Mouse (Mus musculus) forebrain, embryonic 10.5 days (tissue): ENCODE measurements around the gene Hmbs. TPM values are rescaled to one million over a fixed set of nuclear protein-coding genes. Genes with fewer than 3 reads are reported as not detected.
A peak's percentile ranks its signal among the peaks of the same experiment; 100 is the strongest.
"Not testable (repeated sequence)": the region's sequence is repeated elsewhere in the genome, so short reads cannot be mapped to it uniquely, and the experiment has no call there.

Experiments used
- DNase-seq: peaks from one replicate; pipeline ENCODE4 v3.0.0-alpha.2; 2017; ENCODE audit warnings: low spot score; ENCODE audit errors: extremely low spot score
- H3K27ac ChIP-seq: fragments of 300-500 bp; sonication (generic); 2 replicates; pipeline ENCODE4 v1.5.1; 2016; ENCODE audit warnings: mild to moderate bottlenecking
- H3K27me3 ChIP-seq: fragments of 300-500 bp; sonication (generic); 2 replicates; pipeline ENCODE4 v1.6.1; 2016; ENCODE audit warnings: mild to moderate bottlenecking; ENCODE audit not compliant: poor library complexity, severe bottlenecking
- H3K36me3 ChIP-seq: fragments of 300-500 bp; sonication (generic); replicated peaks from 2 replicates; pipeline ENCODE4 v1.6.1; 2016; ENCODE audit warnings: mild to moderate bottlenecking, moderate library complexity
- H3K4me1 ChIP-seq: fragments of 300-500 bp; sonication (generic); 2 replicates; pipeline ENCODE4 v1.6.1; 2016
- H3K4me3 ChIP-seq: fragments of 300-500 bp; sonication (generic); 2 replicates; pipeline ENCODE4 v1.5.1; 2016; ENCODE audit warnings: mild to moderate bottlenecking, moderate library complexity
- H3K9me3 ChIP-seq: fragments of 300-500 bp; sonication (generic); 2 replicates; pipeline ENCODE4 v1.6.1; 2016; ENCODE audit warnings: mild to moderate bottlenecking, moderate library complexity
- WGBS: fragments of 180-500 bp; shearing (Covaris S2); methylation state at CpG from one replicate; pipeline ENCODE4 v1.1.7; 2016; 5-methylcytosine and 5-hydroxymethylcytosine counted together
- polyA plus RNA-seq: library from polyadenylated mRNA; unstranded; fragments of >200 nt; fragmentation: Nextera tagmentation; extraction: Ambion mirVana; gene quantifications from 2 replicates; pipeline ENCODE4 v1.2.1, GENCODE M21; 2016

The Hmbs gene
- polyA plus RNA-seq, 1 experiment from 2014 or later: 210 TPM

DNA sequence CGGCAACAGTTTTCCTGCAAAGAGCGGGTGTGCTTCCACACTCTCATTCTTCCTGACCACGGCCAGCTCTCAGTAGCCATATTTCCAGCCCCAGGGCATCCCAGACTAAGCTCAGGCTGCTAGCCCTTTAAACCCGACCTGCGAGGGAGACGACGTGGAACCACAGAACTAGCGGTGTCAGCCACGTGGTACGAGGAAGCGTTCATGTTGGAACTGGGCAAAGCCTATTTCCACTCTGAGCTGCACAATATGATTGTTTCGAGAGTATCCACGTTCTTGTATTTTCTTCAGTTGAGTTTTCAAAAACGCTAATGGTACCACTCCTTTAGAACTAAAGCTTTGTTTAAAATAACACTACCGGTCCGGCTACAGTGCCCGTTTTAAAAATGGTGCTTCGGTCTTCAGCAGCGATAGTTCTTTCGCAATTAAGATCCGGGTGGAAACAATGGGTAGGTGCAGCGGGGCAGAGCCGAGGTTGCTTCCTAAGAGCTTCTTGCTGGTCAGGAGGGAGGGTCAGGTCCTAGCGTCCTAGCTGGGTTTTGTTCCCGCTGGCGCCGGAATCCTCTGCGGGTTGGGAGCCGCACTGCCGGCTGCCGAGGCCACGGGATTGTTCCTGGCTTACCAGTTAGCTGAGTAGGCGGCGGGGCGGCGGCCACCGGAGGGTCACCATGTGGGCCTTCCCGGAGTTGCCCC is 17.5 kb downstream of the Hmbs start:
- peak overlapping the region; percentile 96 for H3K27ac ChIP-seq
- H3K36me3 ChIP-seq: peaks cover 38% of the 10 kb centered on the region
- H3K4me3 ChIP-seq: peak overlapping the region; percentile 74
- H3K27me3 ChIP-seq: no peaks in the 10 kb centered on the region
- peak; percentile 81 for DNase-seq
- H3K4me1 ChIP-seq: peaks cover 28% of the 10 kb centered on the region
- WGBS: under 1% methylated on average over 38 of the region's 38 CpGs
- H3K9me3 ChIP-seq: no peaks in the 10 kb centered on the region

DNA sequence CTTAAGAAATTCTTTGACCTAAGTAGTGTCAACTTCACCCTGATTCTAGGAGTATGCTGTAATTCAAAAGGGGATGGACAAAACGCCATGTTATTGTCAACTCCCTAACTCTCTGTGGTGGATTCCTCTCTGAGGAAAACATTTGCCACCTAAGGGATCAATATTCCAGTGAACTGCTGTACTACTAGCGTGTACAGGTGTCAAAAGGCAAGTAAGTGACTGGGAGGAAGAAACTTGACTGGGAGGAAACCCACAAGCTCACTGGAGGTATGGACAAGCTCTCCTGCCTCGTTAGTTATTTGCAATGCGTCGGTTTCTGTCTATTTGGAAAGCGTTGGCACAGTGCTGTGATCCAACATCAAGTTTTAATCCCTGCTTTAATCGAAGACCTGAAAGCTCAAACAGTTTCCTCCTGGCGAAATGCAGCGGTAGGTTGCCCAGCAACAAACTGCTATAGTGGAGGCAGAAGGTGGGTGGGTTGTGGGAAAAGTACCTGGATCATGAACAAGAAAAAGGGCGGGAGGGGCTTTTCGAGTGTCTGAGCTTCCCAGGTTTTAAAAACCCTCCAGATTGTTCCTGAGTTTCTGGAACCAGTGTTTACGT is 18.2 kb downstream of the Hmbs start, which contains the start of gene Dpagt1:
Gene Dpagt1, plus strand, starts transcription at position 252 of the 603 bp plus-strand sequence.
- WGBS: 7% methylated on average over 12 of the region's 12 CpGs
- peaks cover 31% of the 10 kb centered on the region for H3K4me1 ChIP-seq
- H3K27me3 ChIP-seq: no peaks in the 10 kb centered on the region
- DNase-seq: no peak
- H3K27ac ChIP-seq: peak within 1 kb of the TSS; percentile 96
- peaks cover 31% of the 10 kb centered on the region for H3K36me3 ChIP-seq
- peak within 1 kb of the TSS; percentile 74 for H3K4me3 ChIP-seq
- no peaks in the 10 kb centered on the region for H3K9me3 ChIP-seq

DNA sequence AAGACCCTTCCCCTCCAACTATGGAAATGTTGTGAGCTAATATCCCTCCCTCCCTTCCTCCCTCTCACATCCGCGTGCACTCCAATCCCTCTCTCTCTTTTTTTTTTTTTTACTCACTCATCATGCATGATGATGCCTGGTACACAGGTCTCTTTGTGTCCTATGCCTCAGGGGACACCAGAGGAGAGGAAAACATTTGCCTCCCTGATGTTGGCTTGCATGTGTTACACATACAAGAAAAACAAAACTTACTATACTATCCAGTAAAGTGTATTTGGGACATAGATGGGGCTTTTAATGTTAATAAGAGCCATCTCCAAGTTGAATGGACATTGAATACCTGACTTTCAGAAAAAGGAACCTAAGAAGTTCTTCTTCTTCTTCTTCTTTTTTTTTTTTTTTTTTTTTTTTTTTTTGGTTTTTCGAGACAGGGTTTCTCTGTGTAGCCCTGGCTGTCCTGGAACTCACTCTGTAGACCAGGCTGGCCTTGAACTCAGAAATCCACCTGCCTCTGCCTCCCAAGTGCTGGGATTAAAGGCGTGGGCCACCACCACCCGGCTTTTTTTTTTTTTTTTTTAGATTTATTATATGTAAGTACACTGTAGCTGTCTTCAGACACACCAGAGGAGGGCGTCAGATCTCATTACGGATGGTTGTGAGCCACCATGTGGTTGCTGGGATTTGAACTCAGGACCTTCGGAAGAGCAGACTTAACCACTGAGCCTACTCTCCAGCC is 18.8 kb downstream of the Hmbs start:
- Histone ChIP-seq H3K36me3 (peaks cover 24% of the 10 kb centered on the region), H3K4me3 (peak overlapping the region; percentile 74; the same call in 1 of the 2 replicates), H3K4me1 (peaks cover 38% of the 10 kb centered on the region), H3K27ac (peak overlapping the region; percentile 96)
- not testable (repeated sequence) for DNase-seq, H3K9me3 ChIP-seq, H3K27me3 ChIP-seq
- WGBS: 74% methylated on average over 7 of the region's 8 CpGs

DNA sequence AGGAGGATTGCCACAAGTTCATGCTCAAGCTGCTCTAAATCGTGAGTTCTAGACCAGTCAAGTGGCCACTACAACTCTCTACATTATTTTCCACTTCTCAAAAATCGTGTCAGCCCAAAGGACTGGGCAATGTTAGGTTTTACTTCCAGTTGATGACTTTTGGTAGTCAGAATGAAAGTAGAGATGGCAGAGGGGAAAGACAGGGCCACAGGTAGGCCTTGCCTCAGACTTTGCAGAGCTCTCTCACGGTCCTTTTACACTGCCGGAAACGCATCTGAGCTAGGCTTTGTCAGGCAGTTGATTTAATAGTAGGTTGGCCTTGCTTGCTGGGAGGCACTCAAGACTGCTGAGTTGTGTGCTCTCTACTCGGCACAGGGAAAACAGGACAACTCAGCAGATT is 19.9 kb downstream of the Hmbs start:
- WGBS: 87% methylated on average over 6 of the region's 6 CpGs
- no peak for DNase-seq
- Histone ChIP-seq H3K27ac (0 out of 2 replicates have a peak overlapping the region, but pooled peaks have one; percentile 9), H3K4me3 (no peak overlapping the region), H3K36me3 (peaks cover 14% of the 10 kb centered on the region), H3K27me3 (no peaks in the 10 kb centered on the region), H3K4me1 (peaks cover 44% of the 10 kb centered on the region), H3K9me3 (no peaks in the 10 kb centered on the region)

DNA sequence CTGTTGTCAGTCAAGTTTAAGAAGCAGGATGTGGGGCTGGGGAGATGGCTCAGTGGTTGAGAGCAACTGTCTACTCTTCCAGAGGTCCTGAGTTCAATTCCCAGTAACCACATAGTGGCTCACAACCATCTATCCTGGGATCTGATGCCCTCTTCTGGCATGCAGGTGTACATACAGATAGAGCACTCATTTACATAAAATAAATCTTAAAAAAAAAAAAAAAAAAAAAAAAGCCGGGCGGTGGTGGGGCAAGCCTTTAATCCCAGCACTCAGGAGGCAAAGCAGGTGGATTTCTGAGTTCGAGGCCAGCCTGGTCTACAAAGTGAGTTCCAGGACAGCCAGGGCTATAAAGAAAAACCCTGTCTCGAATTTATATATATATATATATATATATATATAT is 20.4 kb downstream of the Hmbs start:
- peaks cover 49% of the 10 kb centered on the region for H3K4me1 ChIP-seq
- not testable (repeated sequence) for H3K9me3 ChIP-seq, DNase-seq, H3K4me3 ChIP-seq, H3K36me3 ChIP-seq, H3K27me3 ChIP-seq, H3K27ac ChIP-seq
- 76% methylated on average over 4 of the region's 4 CpGs for WGBS

DNA sequence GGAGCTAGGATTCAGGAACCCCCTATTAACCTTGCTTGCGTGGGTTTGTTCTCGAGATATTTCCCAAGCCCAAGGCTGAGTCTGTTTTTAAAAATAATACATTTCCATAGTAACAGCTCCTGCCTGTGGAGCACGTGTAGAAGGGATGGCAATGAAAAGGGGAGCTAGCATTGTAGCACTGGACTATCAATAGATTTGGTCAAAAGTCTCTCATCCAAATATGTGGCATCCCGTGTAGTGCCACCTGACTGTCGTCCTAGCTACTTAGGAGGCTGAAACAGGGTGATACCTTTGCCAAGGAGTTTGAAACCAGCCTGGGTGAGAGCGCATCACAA is 23.3 kb downstream of the Hmbs start:
- Histone ChIP-seq H3K4me3 (peak overlapping the region; percentile 91), H3K27ac (peak overlapping the region; percentile 84), H3K27me3 (0 out of 2 replicates have a peak, but pooled peaks cover 8% of the 10 kb centered on the region), H3K4me1 (peaks cover 51% of the 10 kb centered on the region), H3K36me3 (peaks cover 17% of the 10 kb centered on the region), H3K9me3 (no peaks in the 10 kb centered on the region)
- WGBS: 28% methylated on average over 6 of the region's 6 CpGs
- DNase-seq: no peak

DNA sequence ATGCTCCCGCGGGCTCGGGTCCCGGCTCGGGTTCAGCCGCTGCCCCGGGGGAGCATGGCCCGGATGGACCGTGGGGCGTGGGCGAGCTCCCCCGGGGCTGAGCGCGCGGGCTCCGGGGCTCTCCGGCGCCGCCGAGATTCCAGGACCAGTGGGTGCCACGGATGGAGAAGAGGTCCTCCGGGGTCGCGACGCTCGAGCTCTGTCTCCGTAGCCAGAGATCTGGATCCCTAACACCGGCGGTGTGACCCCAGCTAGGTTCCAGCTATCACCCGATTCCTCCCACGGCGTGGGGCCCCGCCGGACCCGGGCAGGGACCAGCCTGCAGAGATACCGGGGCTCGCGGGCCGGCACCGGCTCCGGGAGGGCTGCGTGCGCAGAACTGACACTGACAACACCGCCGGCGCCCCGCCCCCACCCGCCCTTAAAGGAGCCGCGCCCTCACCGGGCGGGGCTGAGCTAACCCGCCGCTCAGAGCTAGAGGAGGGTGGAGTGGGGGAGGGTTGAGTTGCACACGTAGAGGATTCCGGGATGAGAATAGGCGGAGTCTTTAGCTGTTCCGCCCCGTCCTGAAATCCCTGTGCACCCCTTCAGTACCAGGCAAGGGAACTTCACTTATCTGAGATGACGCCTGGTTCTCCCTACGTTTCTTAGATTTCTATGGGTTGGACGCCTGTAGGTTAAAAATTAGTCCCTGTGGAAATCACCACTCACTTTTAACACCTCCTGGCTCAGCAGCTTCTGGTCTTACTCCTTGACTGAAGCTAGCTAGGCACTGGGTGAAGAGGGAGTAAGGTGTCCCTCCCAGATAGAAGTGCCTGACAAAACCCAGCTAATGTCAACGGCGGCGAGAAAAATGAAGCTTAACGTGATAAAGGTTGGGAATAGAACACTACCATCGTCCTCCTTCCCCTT is 23.9 kb downstream of the Hmbs start, which contains the start of gene C2cd2l:
Gene C2cd2l, minus strand, starts transcription at position 399 of the 912 bp plus-strand sequence.
- under 1% methylated on average over 67 of the region's 67 CpGs for WGBS

DNA sequence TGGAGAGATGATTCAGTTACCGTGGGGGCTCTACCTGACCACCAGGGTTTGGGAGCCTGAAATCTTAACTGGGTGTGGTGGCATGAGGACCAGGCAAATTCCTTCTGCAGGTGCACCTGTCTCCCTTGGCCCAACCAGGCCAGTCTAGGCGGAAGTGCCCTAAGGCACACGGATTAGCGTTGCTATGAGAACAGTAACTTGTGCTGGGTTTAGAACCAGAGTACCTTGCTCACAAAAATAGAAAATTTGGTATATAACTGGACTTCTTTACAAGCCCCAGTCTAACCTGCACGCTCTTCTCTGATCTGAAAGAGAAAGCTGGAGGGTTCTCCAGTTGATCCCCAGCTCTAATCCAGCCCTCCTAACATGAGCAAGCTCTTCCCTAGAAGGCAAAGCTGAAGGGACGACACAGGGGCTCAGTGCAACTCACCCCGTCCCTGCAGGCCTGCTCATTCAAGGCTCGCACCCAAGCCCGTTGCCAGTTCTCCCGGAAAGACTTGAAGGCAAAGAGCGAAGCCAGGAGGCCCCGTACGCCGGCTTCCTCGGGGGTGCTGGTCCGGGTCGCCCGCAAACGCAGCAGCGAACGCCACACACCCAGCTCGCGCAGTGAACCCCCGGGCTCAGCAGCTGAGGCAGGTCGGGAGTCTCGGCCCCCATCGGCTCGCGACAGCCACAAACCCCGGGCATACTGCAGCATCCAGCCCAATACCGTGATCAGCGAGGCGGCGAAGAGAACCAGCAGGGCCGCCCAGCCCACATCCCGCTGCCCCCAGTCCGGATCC is 24.7 kb downstream of the Hmbs start:
- H3K27ac ChIP-seq: peak overlapping the region; percentile 84
- H3K4me1 ChIP-seq: peaks cover 44% of the 10 kb centered on the region
- 2% methylated on average over 37 of the region's 37 CpGs for WGBS
- peaks cover 32% of the 10 kb centered on the region for H3K36me3 ChIP-seq
- 0 out of 2 replicates have a peak, but pooled peaks cover 8% of the 10 kb centered on the region for H3K27me3 ChIP-seq
- DNase-seq: peak; percentile 35
- peak overlapping the region; percentile 91 for H3K4me3 ChIP-seq
- H3K9me3 ChIP-seq: no peaks in the 10 kb centered on the region

More for the DNA sequence above, 23.9 kb downstream of the Hmbs start, which contains the start of gene C2cd2l:
- peak within 1 kb of the TSS; percentile 91 for H3K4me3 ChIP-seq
- peaks cover 23% of the 10 kb centered on the region for H3K36me3 ChIP-seq
- peaks cover 48% of the 10 kb centered on the region for H3K4me1 ChIP-seq
- DNase-seq: peak; percentile 93
- no peaks in the 10 kb centered on the region for H3K9me3 ChIP-seq
- 0 out of 2 replicates have a peak, but pooled peaks cover 8% of the 10 kb centered on the region for H3K27me3 ChIP-seq
- H3K27ac ChIP-seq: peak within 1 kb of the TSS; percentile 84

DNA sequence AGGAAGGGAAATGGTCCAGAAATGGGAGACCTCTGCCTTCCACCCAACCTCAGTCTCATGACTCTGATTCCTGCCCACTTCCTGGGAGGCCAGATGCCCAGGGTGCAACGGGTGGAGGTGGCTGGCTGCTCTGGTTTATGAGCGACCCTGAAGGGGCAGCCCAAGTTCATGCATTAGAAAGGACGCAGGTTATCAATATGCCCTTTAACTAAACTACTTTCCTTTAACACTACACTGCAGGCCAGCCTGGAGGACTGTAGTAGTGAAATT is 25.3 kb downstream of the Hmbs start:
- H3K4me1 ChIP-seq: peaks cover 48% of the 10 kb centered on the region
- H3K4me3 ChIP-seq: peak overlapping the region; percentile 91
- 31% methylated on average over 3 of the region's 3 CpGs for WGBS
- 0 out of 2 replicates have a peak, but pooled peaks cover 12% of the 10 kb centered on the region for H3K27me3 ChIP-seq
- peaks cover 37% of the 10 kb centered on the region for H3K36me3 ChIP-seq
- no peak for DNase-seq
- H3K9me3 ChIP-seq: no peaks in the 10 kb centered on the region
- H3K27ac ChIP-seq: no peak overlapping the region

DNA sequence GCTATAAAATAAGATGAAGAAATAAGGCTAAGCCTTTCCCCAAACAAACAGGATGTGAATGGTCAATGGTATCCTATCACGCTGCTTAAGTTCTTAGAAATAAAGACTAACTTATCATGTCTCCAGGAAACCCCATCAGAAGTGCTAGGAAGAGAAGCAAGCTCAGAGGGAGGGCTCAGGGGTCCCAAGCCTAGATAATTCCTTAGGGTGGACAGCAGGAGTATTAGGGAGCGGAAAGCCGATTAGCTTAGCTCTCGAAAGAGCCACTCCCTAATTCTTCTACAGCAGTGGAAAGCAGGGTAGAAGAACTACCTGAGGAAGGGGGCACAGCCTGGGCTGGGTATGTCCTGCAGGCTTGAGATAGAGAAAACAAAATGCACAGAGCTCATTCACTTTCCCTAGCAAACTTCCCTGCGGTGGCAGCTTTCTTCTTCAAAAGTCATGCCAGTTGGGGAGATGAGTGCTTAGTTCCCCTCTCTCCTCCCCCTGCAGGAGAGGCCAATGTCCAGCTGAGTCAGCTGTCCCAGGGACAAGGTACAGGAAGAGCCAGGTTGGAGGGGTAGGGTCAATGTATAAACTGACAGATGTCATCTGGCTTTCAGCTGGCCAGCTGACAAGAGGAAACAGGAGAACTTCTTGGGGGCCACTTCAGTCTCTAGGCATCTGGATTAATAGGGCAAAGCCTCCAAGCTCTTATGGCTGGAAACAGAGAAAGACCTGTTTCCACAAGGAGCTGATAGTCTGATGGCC is 25.8 kb downstream of the Hmbs start:
- Histone ChIP-seq H3K9me3 (no peaks in the 10 kb centered on the region), H3K4me3 (peak overlapping the region; percentile 91), H3K27ac (no peak overlapping the region), H3K36me3 (peaks cover 42% of the 10 kb centered on the region), H3K27me3 (0 out of 2 replicates have a peak, but pooled peaks cover 17% of the 10 kb centered on the region), H3K4me1 (peaks cover 48% of the 10 kb centered on the region)
- WGBS: 52% methylated on average over 5 of the region's 5 CpGs
- no peak for DNase-seq

DNA sequence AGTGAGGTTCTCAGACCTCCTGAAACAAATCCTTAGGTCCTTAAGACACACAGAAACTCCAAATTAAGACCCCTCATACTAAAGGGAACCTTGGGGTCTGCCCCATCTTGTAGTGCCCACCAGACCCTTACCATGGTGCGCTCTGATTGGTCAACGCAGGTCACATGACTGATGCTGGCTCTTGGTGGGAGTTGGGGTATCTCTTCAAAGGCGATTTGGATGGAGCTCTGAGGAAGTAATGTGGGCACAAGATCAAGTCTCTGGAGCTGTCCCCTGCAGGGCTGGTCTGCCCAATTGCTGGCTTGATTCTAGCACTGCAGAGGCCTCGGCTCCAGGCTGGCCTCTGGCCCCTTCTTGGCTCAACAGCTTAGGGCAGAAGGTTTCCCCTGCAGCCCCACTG is 26.6 kb downstream of the Hmbs start:
- Histone ChIP-seq H3K4me3 (no peak overlapping the region), H3K27me3 (peaks cover 25% of the 10 kb centered on the region), H3K36me3 (peaks cover 50% of the 10 kb centered on the region), H3K27ac (no peak overlapping the region), H3K4me1 (peaks cover 49% of the 10 kb centered on the region), H3K9me3 (no peaks in the 10 kb centered on the region)
- WGBS: 63% methylated on average over 4 of the region's 4 CpGs
- no peak for DNase-seq
